Mouse (Mus musculus): Measurements from ENCODE around the gene Nup107. TPM values are rescaled to one million over a fixed set of nuclear protein-coding genes. Genes with fewer than 3 reads are reported as not detected.

Nup107 gene
- total and polyA plus RNA-seq, 2 experiments from 2014 or later, result 12.5 to 19.0 TPM

DNA sequence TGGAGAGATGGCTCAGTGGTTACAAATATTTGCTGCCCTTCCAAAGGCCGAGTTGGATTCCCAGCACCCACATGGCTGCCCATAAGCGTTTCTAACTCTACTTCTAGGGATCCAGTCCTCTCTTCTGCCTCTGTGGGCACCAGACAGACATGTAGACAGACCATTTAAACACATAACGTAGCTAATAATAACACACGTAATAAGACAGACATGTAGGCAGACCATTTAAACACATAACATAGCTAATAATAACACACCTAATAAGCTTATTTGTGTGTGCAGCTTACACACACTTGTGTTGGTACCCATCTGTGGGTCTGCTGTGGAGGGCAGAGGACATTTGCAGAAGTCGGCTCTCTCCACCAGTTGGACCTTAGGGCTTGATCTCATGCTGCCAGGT lies 35.7 kb downstream of the Nup107 start:
- Histone ChIP-seq H3K9me3 (ENCODE audit: low read length) (no peaks in the 10 kb centered on the region), H3K4me3 (ENCODE audit: low read length) (no peak overlapping the region), H3K4me2 (ENCODE audit: low read depth, low read length) (no peak overlapping the region), H3K9ac (replicated peaks; ENCODE audit: low read length) (no peak overlapping the region), H3K4me1 (ENCODE audit: insufficient read depth, low read length) (no peaks in the 10 kb centered on the region), H3K36me3 (ENCODE audit: insufficient read depth, low read length) (peaks cover 48% of the 10 kb centered on the region), H3K27me3 (ENCODE audit: insufficient read depth, low read length) (no peaks in the 10 kb centered on the region), H3K27ac (no peak overlapping the region)
- TF ChIP-seq CTCF (IDR thresholded peaks at IDR 0.05; ENCODE audit: low read depth), result no peak
- DNase-seq (ENCODE audit: low spot score) (no peak), ATAC-seq (no peak)
- WGBS, result 93% methylated on average over 5 of the region's 5 CpGs

DNA sequence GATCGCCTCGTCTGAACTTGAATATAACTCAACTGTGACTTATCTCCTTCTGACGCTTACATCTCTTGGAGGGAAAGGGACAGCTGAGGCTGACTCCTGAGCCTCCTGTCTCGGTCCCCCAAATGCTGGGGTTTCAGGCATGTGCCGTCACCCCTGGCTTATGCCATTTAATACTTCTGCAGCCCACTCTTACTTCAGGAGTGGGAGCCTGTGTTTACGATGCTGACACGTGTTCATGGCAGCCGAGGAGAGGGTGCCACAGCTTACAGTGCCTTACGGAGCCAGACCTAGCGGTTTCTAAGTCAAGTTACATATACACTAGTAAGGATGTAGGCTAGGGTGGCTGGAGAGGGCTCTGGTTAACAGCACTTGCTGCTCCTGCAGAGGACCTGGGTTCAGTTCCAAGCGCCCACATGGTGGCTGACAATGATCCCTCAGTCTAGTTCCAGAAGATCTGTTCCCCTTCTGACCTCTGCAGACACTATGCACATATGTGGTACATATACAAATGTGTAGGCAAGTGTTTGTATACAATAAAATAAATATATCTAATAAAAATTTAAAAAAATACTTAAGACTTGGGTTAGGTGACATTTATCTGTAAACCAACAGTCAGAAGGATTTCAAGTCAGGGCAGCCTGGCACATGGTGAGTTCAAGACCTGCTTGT lies 36.6 kb downstream of the Nup107 start:
- Histone ChIP-seq H3K4me1 (ENCODE audit: insufficient read depth, low read length) (no peaks in the 10 kb centered on the region), H3K27me3 (ENCODE audit: insufficient read depth, low read length) (no peaks in the 10 kb centered on the region), H3K4me3 (ENCODE audit: low read length) (no peak overlapping the region), H3K36me3 (ENCODE audit: insufficient read depth, low read length) (peaks cover 41% of the 10 kb centered on the region), H3K9ac (replicated peaks; ENCODE audit: low read length) (no peak overlapping the region), H3K27ac (no peak overlapping the region), H3K4me2 (ENCODE audit: low read depth, low read length) (no peak overlapping the region), H3K9me3 (ENCODE audit: low read length) (no peaks in the 10 kb centered on the region)
- ATAC-seq (no peak), DNase-seq (ENCODE audit: low spot score) (no peak)
- no peak for TF ChIP-seq CTCF (IDR thresholded peaks at IDR 0.05; ENCODE audit: low read depth)
- 93% methylated on average over 11 of the region's 11 CpGs for WGBS

DNA sequence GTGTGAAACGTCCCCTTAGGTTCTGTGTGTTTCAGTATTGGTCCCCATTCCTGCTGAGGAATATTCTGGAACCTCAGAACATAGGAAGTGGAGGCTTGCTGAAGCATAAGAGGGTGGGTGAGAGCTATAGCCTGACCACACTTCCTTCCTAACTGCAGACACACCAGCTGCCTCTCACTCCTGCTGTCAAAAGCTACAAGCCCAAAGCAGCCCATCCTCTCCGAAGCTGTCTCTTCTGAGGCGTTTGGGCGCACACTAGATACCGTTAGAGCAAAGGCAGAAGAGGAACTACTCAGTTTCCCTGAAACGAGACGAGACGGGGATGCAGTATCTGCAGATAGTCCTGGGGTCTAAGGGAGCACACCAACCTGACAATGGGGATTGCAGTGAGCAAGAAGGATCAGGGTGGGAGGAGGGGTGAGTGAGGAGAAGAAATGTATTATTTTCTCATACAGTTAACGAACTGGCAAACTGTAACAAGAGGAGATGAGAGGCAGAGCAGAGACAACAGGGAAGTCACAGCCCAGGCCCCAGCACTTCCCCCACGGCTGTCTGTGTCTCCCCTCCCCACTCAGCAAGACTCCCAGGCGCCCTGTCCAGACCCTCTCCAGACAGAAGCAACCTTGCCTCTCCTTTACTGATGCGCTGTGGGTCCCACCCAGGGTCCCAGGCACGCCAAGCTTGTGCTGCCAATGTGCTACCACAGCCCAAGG lies 37.3 kb downstream of the Nup107 start:
- Histone ChIP-seq H3K9me3 (ENCODE audit: low read length) (no peaks in the 10 kb centered on the region), H3K4me1 (ENCODE audit: insufficient read depth, low read length) (no peaks in the 10 kb centered on the region), H3K4me3 (ENCODE audit: low read length) (no peak overlapping the region), H3K9ac (replicated peaks; ENCODE audit: low read length) (no peak overlapping the region), H3K27ac (no peak overlapping the region), H3K4me2 (ENCODE audit: low read depth, low read length) (no peak overlapping the region), H3K36me3 (ENCODE audit: insufficient read depth, low read length) (peaks cover 34% of the 10 kb centered on the region; the same call in 1 of the 2 replicates), H3K27me3 (ENCODE audit: insufficient read depth, low read length) (no peaks in the 10 kb centered on the region)
- TF ChIP-seq CTCF (IDR thresholded peaks at IDR 0.05; ENCODE audit: low read depth), result no peak
- WGBS, result 88% methylated on average over 12 of the region's 13 CpGs
- DNase-seq (ENCODE audit: low spot score) (no peak), ATAC-seq (no peak)

DNA sequence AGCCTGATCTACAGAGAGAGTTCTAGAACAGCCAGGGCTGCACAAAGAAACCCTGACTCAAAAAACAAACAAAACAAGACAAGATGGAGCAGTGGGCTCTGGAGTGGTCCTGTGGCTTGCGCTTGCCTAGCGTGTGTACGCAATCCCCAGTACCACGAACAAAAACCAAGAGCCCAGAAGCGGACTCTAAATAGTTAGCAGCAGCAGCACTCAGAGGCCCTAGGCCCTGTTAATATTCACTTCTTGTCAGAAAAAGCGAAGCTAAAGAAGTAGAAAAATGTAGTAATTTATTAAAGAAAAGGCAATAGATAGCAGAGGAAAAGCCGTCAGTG lies 37.9 kb downstream of the Nup107 start:
- 96% methylated on average over 7 of the region's 7 CpGs for WGBS
- Histone ChIP-seq H3K4me2 (ENCODE audit: low read depth, low read length) (no peak overlapping the region), H3K27me3 (ENCODE audit: insufficient read depth, low read length) (no peaks in the 10 kb centered on the region), H3K4me1 (ENCODE audit: insufficient read depth, low read length) (no peaks in the 10 kb centered on the region), H3K27ac (no peak overlapping the region), H3K4me3 (ENCODE audit: low read length) (no peak overlapping the region), H3K36me3 (ENCODE audit: insufficient read depth, low read length) (peaks cover 29% of the 10 kb centered on the region; the same call in 1 of the 2 replicates), H3K9me3 (ENCODE audit: low read length) (no peaks in the 10 kb centered on the region), H3K9ac (replicated peaks; ENCODE audit: low read length) (no peak overlapping the region)
- DNase-seq (ENCODE audit: low spot score) (no peak), ATAC-seq (no peak)
- TF ChIP-seq CTCF (IDR thresholded peaks at IDR 0.05; ENCODE audit: low read depth), result no peak

DNA sequence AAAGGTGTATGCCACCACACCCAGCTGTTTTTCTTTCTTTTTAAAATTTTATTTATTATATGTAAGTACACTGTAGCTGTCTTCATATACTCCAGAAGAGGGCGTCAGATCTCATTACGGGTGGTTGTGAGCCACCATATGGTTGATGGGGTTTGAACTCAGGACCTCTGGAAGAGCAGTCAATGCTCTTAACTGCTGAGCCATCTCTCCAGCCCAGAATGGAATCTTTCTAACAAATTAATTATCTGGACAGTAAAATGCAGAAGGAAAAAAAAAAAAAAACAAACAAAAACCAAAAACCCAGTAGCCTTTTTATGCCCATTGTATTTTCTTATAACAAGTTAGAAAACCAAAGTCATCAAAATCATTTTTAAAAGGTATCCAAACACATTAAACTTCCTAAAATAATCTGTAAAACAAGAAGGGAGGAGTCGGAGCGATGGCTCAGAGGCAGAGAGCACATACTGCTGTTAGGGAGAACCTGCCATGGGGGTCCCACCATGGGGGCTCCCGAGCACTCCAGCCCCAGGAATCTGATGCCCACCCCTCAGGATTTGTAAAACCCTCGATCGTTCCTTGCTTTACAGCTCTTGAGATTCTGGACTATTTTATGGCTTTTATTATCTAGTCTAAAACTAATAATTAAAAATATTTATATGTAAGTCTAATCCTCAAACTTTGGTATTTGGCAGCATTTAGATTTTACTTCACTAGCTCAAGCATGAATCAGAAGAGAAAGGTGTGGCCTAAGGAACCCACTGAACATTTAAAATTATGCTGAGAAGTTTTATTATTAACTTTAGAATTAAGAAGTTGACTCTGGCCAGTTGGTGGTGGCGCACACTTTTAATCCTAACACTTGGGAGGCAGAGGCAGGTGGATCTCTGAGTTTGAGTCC lies 38.5 kb downstream of the Nup107 start:
- H3K36me3 ChIP-seq (ENCODE audit: insufficient read depth, low read length), result peaks cover 27% of the 10 kb centered on the region; the same call in 1 of the 2 replicates
- no peaks in the 10 kb centered on the region for H3K9me3 ChIP-seq (ENCODE audit: low read length)
- no peak overlapping the region for H3K9ac ChIP-seq (replicated peaks; ENCODE audit: low read length)
- DNase-seq (ENCODE audit: low spot score), result no peak
- no peak for TF ChIP-seq CTCF (IDR thresholded peaks at IDR 0.05; ENCODE audit: low read depth)
- ATAC-seq, result no peak
- H3K4me3 ChIP-seq (ENCODE audit: low read length), result no peak overlapping the region
- no peaks in the 10 kb centered on the region for H3K27me3 ChIP-seq (ENCODE audit: insufficient read depth, low read length)
- H3K27ac ChIP-seq, result no peak overlapping the region
- H3K4me1 ChIP-seq (ENCODE audit: insufficient read depth, low read length), result no peaks in the 10 kb centered on the region
- WGBS, result 95% methylated on average over 8 of the region's 8 CpGs
- no peak overlapping the region for H3K4me2 ChIP-seq (ENCODE audit: low read depth, low read length)

DNA sequence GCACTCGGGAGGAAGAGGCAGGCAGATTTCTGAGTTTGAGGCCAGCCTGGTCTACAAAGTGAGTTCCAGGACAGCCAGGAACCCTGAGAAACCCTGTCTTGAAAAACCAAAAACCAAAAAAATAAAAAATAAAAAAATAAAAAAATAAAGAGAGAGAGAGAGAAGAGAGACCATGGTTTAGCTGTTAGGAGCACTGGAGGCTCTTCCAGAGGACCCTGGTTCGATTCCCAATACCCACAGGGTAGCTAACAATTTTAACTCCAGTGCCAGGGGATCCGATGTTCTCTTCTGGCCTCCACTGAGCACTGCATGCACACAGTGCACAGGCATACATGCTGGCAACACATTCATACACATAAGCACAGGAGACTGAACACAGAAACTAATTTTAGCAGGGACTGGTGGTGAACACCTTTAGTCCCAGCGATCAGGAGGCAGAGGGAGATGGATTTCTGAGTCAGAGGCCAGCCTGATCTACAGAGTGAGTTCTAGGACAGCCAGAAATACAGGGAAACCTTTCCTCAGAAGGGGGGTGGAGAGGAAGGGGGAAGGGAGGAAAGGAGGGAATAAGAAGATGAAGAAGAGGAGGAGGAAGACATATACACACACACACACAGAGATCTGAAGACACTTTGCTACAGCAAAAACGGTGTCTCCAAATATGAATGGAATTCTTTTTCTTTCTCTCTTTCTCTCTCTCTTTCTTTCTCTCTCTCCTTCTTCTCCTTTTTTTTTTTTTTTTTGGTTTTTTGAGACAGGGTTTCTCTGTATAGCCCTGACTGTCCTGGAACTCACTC lies 39.5 kb downstream of the Nup107 start:
- DNase-seq (ENCODE audit: low spot score) (no peak), ATAC-seq (no peak)
- Histone ChIP-seq H3K4me2 (ENCODE audit: low read depth, low read length) (no peak overlapping the region), H3K9ac (replicated peaks; ENCODE audit: low read length) (no peak overlapping the region), H3K27ac (no peak overlapping the region), H3K4me1 (ENCODE audit: insufficient read depth, low read length) (no peaks in the 10 kb centered on the region), H3K27me3 (ENCODE audit: insufficient read depth, low read length) (no peaks in the 10 kb centered on the region), H3K36me3 (ENCODE audit: insufficient read depth, low read length) (peaks cover 23% of the 10 kb centered on the region; the same call in 1 of the 2 replicates), H3K4me3 (ENCODE audit: low read length) (no peak overlapping the region), H3K9me3 (ENCODE audit: low read length) (no peaks in the 10 kb centered on the region)
- TF ChIP-seq CTCF (IDR thresholded peaks at IDR 0.05; ENCODE audit: low read depth), result no peak
- 94% methylated on average over 5 of the region's 5 CpGs for WGBS
